Mouse (Mus musculus): ENCODE results near the gene Cytip. TPM values are rescaled to one million over a fixed set of nuclear protein-coding genes. Genes with fewer than 3 reads are reported as not detected.

The Cytip gene
- polyA plus RNA-seq, 2 experiments: 1.4 to 2.7 TPM

DNA sequence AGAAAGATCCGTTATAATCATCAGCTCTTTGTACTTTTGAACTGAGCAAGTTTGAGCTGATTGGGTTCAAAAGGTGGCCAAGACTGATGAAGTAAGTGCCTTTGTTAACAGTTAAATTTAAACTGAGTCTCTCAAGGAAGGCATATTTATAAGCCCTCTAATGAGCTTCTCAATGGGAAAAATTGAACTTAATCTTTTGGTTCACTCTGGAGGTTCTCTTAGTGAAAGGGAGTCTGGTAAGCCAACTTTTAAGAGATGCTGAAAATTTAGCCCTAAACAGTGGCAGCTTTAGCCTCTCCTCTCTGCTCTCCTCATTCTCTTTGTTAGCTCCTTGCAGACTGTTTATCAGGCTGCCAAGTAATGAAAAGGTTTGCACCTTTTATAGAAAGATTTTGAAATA lies 100.5 kb downstream of the Cytip start:
- DNase-seq (ENCODE audit: low read depth in 3 of 3, low spot score in 3 of 3) (no peak), ATAC-seq (ENCODE audit: insufficient read depth) (no peak)
- Histone ChIP-seq H3K4me3 (ENCODE audit: insufficient read depth in 1 of 2, low read depth in 2 of 2, low read length in 2 of 2) (no peak overlapping the region), H3K27me3 (ENCODE audit: control insufficient read depth, insufficient read depth, low read length) (no peaks in the 10 kb centered on the region), H3K4me1 (replicated peaks; ENCODE audit: control insufficient read depth in 2 of 2, insufficient read depth in 2 of 2, low read length in 1 of 2) (no peaks in the 10 kb centered on the region), H3K9me3 (ENCODE audit: control insufficient read depth, low read length) (no peaks in the 10 kb centered on the region), H3K36me3 (replicated peaks; ENCODE audit: control insufficient read depth, insufficient read depth, low read depth) (no peaks in the 10 kb centered on the region), H3K27ac (no peak overlapping the region), H3K9ac (replicated peaks) (no peak overlapping the region), H3K4me2 (ENCODE audit: low read depth) (no peak overlapping the region)
- WGBS (ENCODE audit: insufficient replicate concordance): 80% methylated on average over 1 of the region's 1 CpGs
- no peak for TF ChIP-seq EP300 (IDR thresholded peaks at IDR 0.05; ENCODE audit: low read depth)
- no peak for TF ChIP-seq CTCF (IDR thresholded peaks at IDR 0.05; ENCODE audit: low read depth)

DNA sequence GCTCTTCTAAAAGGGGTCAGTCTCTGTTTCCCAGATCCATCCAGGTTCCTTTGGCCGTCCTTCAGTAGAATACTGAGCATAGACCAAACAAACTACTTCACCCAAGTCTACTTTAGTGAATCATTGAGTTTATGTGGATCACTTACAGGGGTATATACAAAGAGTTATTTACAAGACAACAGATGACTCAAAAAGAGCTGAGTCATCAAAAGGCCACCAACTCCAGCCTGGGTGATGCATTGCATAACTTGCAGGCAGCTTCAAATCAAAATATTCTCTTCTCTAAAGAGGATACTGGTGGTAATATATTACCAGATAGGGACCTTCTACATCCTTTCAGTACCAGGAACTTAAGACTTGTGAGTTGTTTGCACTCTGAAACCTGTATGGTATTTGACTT lies 108.9 kb downstream of the Cytip start:
- 52% methylated on average over 1 of the region's 1 CpGs for WGBS (ENCODE audit: insufficient replicate concordance)
- H3K36me3 ChIP-seq (replicated peaks; ENCODE audit: control insufficient read depth, insufficient read depth, low read depth): no peaks in the 10 kb centered on the region
- H3K9ac ChIP-seq (replicated peaks): no peak overlapping the region
- no peak overlapping the region for H3K4me2 ChIP-seq (ENCODE audit: low read depth)
- H3K27me3 ChIP-seq (ENCODE audit: control insufficient read depth, insufficient read depth, low read length): no peaks in the 10 kb centered on the region
- TF ChIP-seq CTCF (IDR thresholded peaks at IDR 0.05; ENCODE audit: low read depth) (no peak), EP300 (IDR thresholded peaks at IDR 0.05; ENCODE audit: low read depth) (no peak)
- no peak overlapping the region for H3K4me3 ChIP-seq (ENCODE audit: insufficient read depth in 1 of 2, low read depth in 2 of 2, low read length in 2 of 2)
- no peak overlapping the region for H3K27ac ChIP-seq
- H3K9me3 ChIP-seq (ENCODE audit: control insufficient read depth, low read length): no peaks in the 10 kb centered on the region
- no peak for DNase-seq (ENCODE audit: low read depth in 3 of 3, low spot score in 3 of 3)
- H3K4me1 ChIP-seq (replicated peaks; ENCODE audit: control insufficient read depth in 2 of 2, insufficient read depth in 2 of 2, low read length in 1 of 2): no peaks in the 10 kb centered on the region
- ATAC-seq (ENCODE audit: insufficient read depth): no peak

DNA sequence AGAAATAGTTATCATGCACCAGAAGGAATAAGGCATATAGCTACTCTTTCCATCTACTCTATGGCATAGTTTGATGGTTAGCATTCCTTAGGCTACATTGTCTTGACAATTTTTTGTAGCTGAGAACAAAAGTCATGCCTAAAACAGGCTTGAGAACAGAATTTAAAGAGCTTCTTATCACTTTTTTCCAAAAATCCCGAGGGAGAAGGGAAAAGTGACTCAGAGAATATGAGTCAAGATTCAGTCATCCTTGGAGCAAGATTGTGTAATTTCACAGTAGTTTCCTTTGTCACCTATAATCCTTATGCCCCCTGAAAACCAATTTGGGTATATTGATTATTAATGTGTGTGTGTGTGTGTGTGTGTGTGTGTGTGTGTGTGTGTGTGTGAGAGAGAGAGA lies 115.5 kb downstream of the Cytip start:
- H3K4me1 ChIP-seq (replicated peaks; ENCODE audit: control insufficient read depth in 2 of 2, insufficient read depth in 2 of 2, low read length in 1 of 2): no peaks in the 10 kb centered on the region
- no peak overlapping the region for H3K4me3 ChIP-seq (ENCODE audit: insufficient read depth in 1 of 2, low read depth in 2 of 2, low read length in 2 of 2)
- H3K9ac ChIP-seq (replicated peaks): no peak overlapping the region
- ATAC-seq (ENCODE audit: insufficient read depth) (no peak), DNase-seq (ENCODE audit: low read depth in 3 of 3, low spot score in 3 of 3) (no peak)
- no peak overlapping the region for H3K27ac ChIP-seq
- H3K4me2 ChIP-seq (ENCODE audit: low read depth): no peak overlapping the region
- no peaks in the 10 kb centered on the region for H3K27me3 ChIP-seq (ENCODE audit: control insufficient read depth, insufficient read depth, low read length)
- H3K9me3 ChIP-seq (ENCODE audit: control insufficient read depth, low read length): no peaks in the 10 kb centered on the region
- 24% methylated on average over 1 of the region's 1 CpGs for WGBS (ENCODE audit: insufficient replicate concordance)
- TF ChIP-seq EP300 (IDR thresholded peaks at IDR 0.05; ENCODE audit: low read depth): no peak
- H3K36me3 ChIP-seq (replicated peaks; ENCODE audit: control insufficient read depth, insufficient read depth, low read depth): no peaks in the 10 kb centered on the region

Other genes with a start within 250 kb of the Cytip start
- 0.01 and 0.02 TPM in 2 replicates for gene Galnt5, start 197.6 kb downstream of the Cytip start, polyA plus RNA-seq (2012; rRNA removed)
- 0.03 TPM in 1 of 2 replicates, not detected in the other for gene Galnt5, start 197.6 kb downstream of the Cytip start, polyA plus RNA-seq (2014; fragmentation: Nextera tagmentation; extraction: Ambion mirVana)
- gene Ermn, start 142.7 kb downstream of the Cytip start, polyA plus RNA-seq (2012; rRNA removed): not detected in 2 replicates
- not detected in 2 replicates for gene Ermn, start 142.7 kb downstream of the Cytip start, polyA plus RNA-seq (2014; fragmentation: Nextera tagmentation; extraction: Ambion mirVana)
- 0.01 and 0.02 TPM in 2 replicates for gene Acvr1c, start 162.4 kb upstream of the Cytip start, polyA plus RNA-seq (2012; rRNA removed)
- 0.01 and 0.15 TPM in 2 replicates for gene Acvr1c, start 162.4 kb upstream of the Cytip start, polyA plus RNA-seq (2014; fragmentation: Nextera tagmentation; extraction: Ambion mirVana)

Data from liver, embryonic 14.5 days (tissue).